Mouse (Mus musculus) CH12.LX (cell line): ENCODE results near the gene Hprt. TPM values are rescaled to one million over a fixed set of nuclear protein-coding genes. Genes with fewer than 3 reads are reported as not detected.

ENCODE experiments used
- DNase-seq: peaks from one replicate; pipeline ENCODE4 v3.0.0-alpha.2; 2013; ENCODE audit errors: extremely low read depth
- H3K27ac ChIP-seq: 2 replicates; pipeline ENCODE4 v1.5.1; 2012; ENCODE audit warnings: low read depth, mild to moderate bottlenecking, control low read depth, moderate library complexity; ENCODE audit not compliant: insufficient read depth
- H3K27me3 ChIP-seq: replicated peaks from 2 replicates; pipeline ENCODE3; 2012; ENCODE audit warnings: inconsistent platforms
- H3K36me3 ChIP-seq, 2 experiments: replicated peaks in 1 of 2; 2 replicates each; pipeline versions ENCODE3 to v1.6.1; 2012; ENCODE audit warnings: inconsistent platforms in 1 of 2, low read length in 1 of 2, mild to moderate bottlenecking in 1 of 2, mixed read lengths in 1 of 2, moderate library complexity in 1 of 2; ENCODE audit not compliant: control insufficient read depth in 1 of 2, insufficient read depth in 1 of 2
- H3K4me1 ChIP-seq, 2 experiments: 2 replicates each; pipeline ENCODE4 v1.6.1; 2012; ENCODE audit warnings: inconsistent platforms in 1 of 2, moderate library complexity in 1 of 2; ENCODE audit not compliant: insufficient read depth in 2 of 2, control insufficient read depth in 1 of 2
- H3K4me2 ChIP-seq: 2 replicates; pipeline ENCODE4 v1.6.1; 2012; ENCODE audit warnings: low read depth, mild to moderate bottlenecking, control low read depth; ENCODE audit not compliant: poor library complexity, insufficient read depth, severe bottlenecking
- H3K4me3 ChIP-seq, 3 experiments: fragments of 150-350 bp in 1 of 3; sonication (generic) in 1 of 3; replicated peaks in 1 of 3; 2 replicates each; pipeline versions ENCODE3 to v1.5.1; 2011 to 2012; ENCODE audit warnings: low read depth in 2 of 3, low read length in 2 of 3, mild to moderate bottlenecking in 2 of 3, moderate library complexity in 2 of 3, control low read depth in 1 of 3, improper control_type of control experiment in 1 of 3, inconsistent platforms in 1 of 3, mixed read lengths in 1 of 3; ENCODE audit not compliant: poor library complexity in 1 of 3
- H3K79me2 ChIP-seq: replicated peaks from 2 replicates; pipeline ENCODE4 v1.6.1; 2012; ENCODE audit warnings: mild to moderate bottlenecking, moderate library complexity; ENCODE audit not compliant: control insufficient read depth, poor library complexity, insufficient read depth, severe bottlenecking; ENCODE audit errors: extremely low read depth
- H3K9ac ChIP-seq: 2 replicates; pipeline ENCODE4 v1.6.1; 2012; ENCODE audit warnings: low read depth, mild to moderate bottlenecking, control low read depth, moderate library complexity; ENCODE audit not compliant: insufficient read depth
- H3K9me3 ChIP-seq: replicated peaks from 2 replicates; pipeline ENCODE3; 2012; ENCODE audit warnings: low read length, inconsistent platforms, mixed read lengths
- BHLHE40 ChIP-seq: IDR thresholded peaks from 2 replicates; pipeline ENCODE4 v1.6.1; 2011; ENCODE audit warnings: mild to moderate bottlenecking, low read depth, low read length, improper control_type of control experiment
- CHD1 ChIP-seq: IDR thresholded peaks from 2 replicates; pipeline ENCODE4 v1.6.1; 2012; ENCODE audit warnings: low read depth, low read length, improper control_type of control experiment, inconsistent platforms
- CHD2 ChIP-seq: IDR thresholded peaks from 2 replicates; pipeline ENCODE4 v1.6.1; 2011; ENCODE audit warnings: low read length, improper control_type of control experiment
- CTCF ChIP-seq, 2 experiments: IDR thresholded peaks in 1 of 2; conservative IDR thresholded peaks in 1 of 2; 2 replicates each; pipeline ENCODE4 v1.5.1; 2011 to 2012; ENCODE audit warnings: low read depth in 2 of 2, low read length in 2 of 2, improper control_type of control experiment in 1 of 2, inconsistent platforms in 1 of 2, mild to moderate bottlenecking in 1 of 2, moderate library complexity in 1 of 2
- E2F4 ChIP-seq: IDR thresholded peaks from 2 replicates; pipeline ENCODE4 v1.6.1; 2011; ENCODE audit warnings: low read depth, low read length, improper control_type of control experiment; ENCODE audit not compliant: insufficient replicate concordance
- EP300 ChIP-seq: IDR thresholded peaks from 2 replicates; pipeline ENCODE4 v1.6.1; 2011; ENCODE audit warnings: low read length, improper control_type of control experiment
- ETS1 ChIP-seq: conservative IDR thresholded peaks from 2 replicates; pipeline ENCODE4 v1.6.1; 2012; ENCODE audit warnings: low read depth, mild to moderate bottlenecking, inconsistent platforms, low read length, improper control_type of control experiment, moderate library complexity
- HCFC1 ChIP-seq: IDR thresholded peaks from 2 replicates; pipeline ENCODE4 v1.6.1; 2012; ENCODE audit warnings: low read depth, mild to moderate bottlenecking, inconsistent platforms, low read length, improper control_type of control experiment
- IRF4 ChIP-seq: IDR thresholded peaks from 2 replicates; pipeline ENCODE4 v1.6.1; 2014; ENCODE audit warnings: low read depth, mild to moderate bottlenecking, inconsistent platforms, low read length, improper control_type of control experiment
- JUN ChIP-seq: IDR thresholded peaks from 2 replicates; pipeline ENCODE4 v1.6.1; 2011; ENCODE audit warnings: low read depth, mild to moderate bottlenecking, low read length, improper control_type of control experiment, moderate library complexity; ENCODE audit not compliant: insufficient read depth
- MAZ ChIP-seq: IDR thresholded peaks from 2 replicates; pipeline ENCODE4 v1.6.1; 2012; ENCODE audit warnings: low read depth, mild to moderate bottlenecking, inconsistent platforms, low read length, improper control_type of control experiment, moderate library complexity
- MEF2A ChIP-seq: IDR thresholded peaks from 2 replicates; pipeline ENCODE4 v1.6.1; 2014; ENCODE audit warnings: low read depth, mild to moderate bottlenecking, inconsistent platforms, low read length, improper control_type of control experiment, borderline replicate concordance
- POLR2A ChIP-seq: IDR thresholded peaks from 2 replicates; pipeline ENCODE4 v1.6.1; 2011; ENCODE audit warnings: low read depth, mild to moderate bottlenecking, improper control_type of control experiment, low read length
- POLR2AphosphoS2 ChIP-seq: IDR thresholded peaks from 2 replicates; pipeline ENCODE4 v1.6.1; 2011; ENCODE audit warnings: low read depth, low read length, improper control_type of control experiment
- RAD21 ChIP-seq: IDR thresholded peaks from 2 replicates; pipeline ENCODE4 v1.6.1; 2011; ENCODE audit warnings: low read depth, mild to moderate bottlenecking, low read length, improper control_type of control experiment, moderate library complexity
- RCOR1 ChIP-seq: conservative IDR thresholded peaks from 2 replicates; pipeline ENCODE4 v1.6.1; 2012; ENCODE audit warnings: low read depth, mild to moderate bottlenecking, inconsistent platforms, low read length, improper control_type of control experiment
- SIN3A ChIP-seq: IDR thresholded peaks from 2 replicates; pipeline ENCODE4 v1.6.1; 2012; ENCODE audit warnings: low read length, improper control_type of control experiment, inconsistent platforms
- UBTF ChIP-seq: IDR thresholded peaks from 2 replicates; pipeline ENCODE4 v1.6.1; 2012; ENCODE audit warnings: low read depth, mild to moderate bottlenecking, inconsistent platforms, low read length, improper control_type of control experiment, moderate library complexity
- USF1 ChIP-seq: IDR thresholded peaks from 2 replicates; pipeline ENCODE4 v1.6.1; 2014; ENCODE audit warnings: low read depth, mild to moderate bottlenecking, inconsistent platforms, low read length, improper control_type of control experiment
- ZC3H11A ChIP-seq: IDR thresholded peaks from 2 replicates; pipeline ENCODE4 v1.6.1; 2012; ENCODE audit warnings: low read depth, mild to moderate bottlenecking, inconsistent platforms, low read length, improper control_type of control experiment
- ZKSCAN1 ChIP-seq: IDR thresholded peaks from 2 replicates; pipeline ENCODE4 v1.6.1; 2012; ENCODE audit warnings: low read depth, inconsistent platforms, low read length, improper control_type of control experiment, borderline replicate concordance
- dilution Hi-C: fragments of 300-500 bp; cut with MboI; formaldehyde crosslinking; loops from 2 replicates; pipeline ENCODE4 v1.14.3; 2020; ENCODE audit warnings: low sequenced_read_pairs; ENCODE audit not compliant: extremely low pct_unique_long_range_greater_than_20kb, extremely low pct_ligation_motif_present
- in situ Hi-C: fragments of 300-500 bp; cut with MboI; formaldehyde crosslinking; loops from 3 replicates; pipeline ENCODE4 v1.14.3; 2019; ENCODE audit warnings: low sequenced_read_pairs, low pct_ligation_motif_present, low pct_unique_long_range_greater_than_20kb, mixed read lengths
- polyA plus RNA-seq: library from polyadenylated mRNA; unstranded; fragments of >175 nt; gene quantifications from 2 replicates; pipeline ENCODE4 v1.2.1, GENCODE M21; 2012; ENCODE audit warnings: low read depth; ENCODE audit not compliant: insufficient read length
- total RNA-seq, 2 experiments: library from RNA; depleted of rRNA; stranded (reverse); fragments of 300-350 nt in 1 of 2; fragments of >200 nt in 1 of 2; gene quantifications; 2 replicates each; pipeline ENCODE4 v1.2.3; 2012 to 2014

Gene Hprt
- total and polyA plus RNA-seq, 3 experiments, result 200 to 525 (median 355) TPM

GRCm38 (mm10) chrX:52972129-52972528 lies 15.8 kb upstream of the Hprt start:
- in situ Hi-C loops (no loop called here), dilution Hi-C loops (no loop called here)
- no peak overlapping the region for H3K9ac ChIP-seq
- TF ChIP-seq CHD1 (no peak), ETS1 (no peak), MEF2A (no peak), EP300 (no peak), RAD21 (no peak), POLR2A (no peak), MAZ (no peak), UBTF (no peak), POLR2AphosphoS2 (no peak), USF1 (no peak), BHLHE40 (no peak), HCFC1 (no peak), ZKSCAN1 (no peak), CTCF (conservative IDR thresholded peaks at IDR 0.05 in 1 of 2, IDR thresholded peaks at IDR 0.05 in 1 of 2; ENCODE audit: low read depth in 2 of 2, low read length in 2 of 2) (no peak), E2F4 (no peak), JUN (no peak), IRF4 (no peak), CHD2 (no peak), ZC3H11A (no peak)
- H3K27me3 ChIP-seq, result no peaks in the 10 kb centered on the region
- no peaks in the 10 kb centered on the region for H3K79me2 ChIP-seq
- no peak overlapping the region for H3K4me3 ChIP-seq
- H3K36me3 ChIP-seq, result no peaks in the 10 kb centered on the region
- no peaks in the 10 kb centered on the region for H3K9me3 ChIP-seq
- H3K27ac ChIP-seq, result no peak overlapping the region
- no peak for DNase-seq
- no peak overlapping the region for H3K4me2 ChIP-seq
- peaks cover 8 to 12% of the 10 kb centered on the region in 2 experiments; a peak in 3 of 4 replicates for H3K4me1 ChIP-seq

DNA sequence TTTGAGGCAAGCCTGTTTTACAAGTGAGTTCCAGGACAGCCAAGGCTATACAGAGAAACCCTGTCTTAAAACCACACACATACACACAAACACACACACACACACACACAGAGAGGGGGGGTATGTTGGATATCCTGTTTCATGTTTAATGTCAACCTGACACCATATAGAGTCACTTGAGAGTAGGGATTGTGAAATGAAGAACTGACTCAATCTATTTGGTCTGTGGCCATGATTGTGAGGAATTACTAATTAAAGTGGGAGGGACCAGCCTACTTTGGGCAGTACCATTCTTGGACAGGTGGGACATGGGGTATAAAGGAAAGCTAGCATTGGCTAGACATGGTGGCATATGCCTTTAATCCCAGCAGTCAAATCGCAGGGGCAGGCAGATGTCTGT lies 15.3 kb upstream of the Hprt start:
- in situ Hi-C loops (no loop called here), dilution Hi-C loops (no loop called here)
- Histone ChIP-seq H3K27ac (no peak overlapping the region), H3K4me1 (peaks cover 8 to 12% of the 10 kb centered on the region in 2 experiments; a peak in 3 of 4 replicates), H3K9ac (no peak overlapping the region), H3K4me2 (no peak overlapping the region), H3K27me3 (no peaks in the 10 kb centered on the region), H3K4me3 (no peak overlapping the region), H3K79me2 (no peaks in the 10 kb centered on the region), H3K36me3 (no peaks in the 10 kb centered on the region), H3K9me3 (no peaks in the 10 kb centered on the region)
- no peak for TF ChIP-seq SIN3A
- no peak for TF ChIP-seq ETS1
- TF ChIP-seq ZC3H11A, result no peak
- no peak for TF ChIP-seq RCOR1
- no peak for DNase-seq
